Mouse (Mus musculus): ENCODE results near the gene Ttc7b. TPM values are rescaled to one million over a fixed set of nuclear protein-coding genes. Genes with fewer than 3 reads are reported as not detected.
A peak's percentile ranks its signal among the peaks of the same experiment; 100 is the strongest.

Gene Ttc7b
- 41.6 and 44.5 TPM in 2 replicates for polyA plus RNA-seq (2012; rRNA removed)

- TF ChIP-seq CTCF (IDR thresholded peaks at IDR 0.05; ENCODE audit: borderline replicate concordance, extremely low read depth, insufficient read depth, insufficient read length) (peak; percentile 50; the same call in 1 of the 2 replicates), POLR2A (IDR thresholded peaks at IDR 0.05; ENCODE audit: borderline replicate concordance, extremely low read depth, insufficient read depth, insufficient read length, poor library complexity, severe bottlenecking) (no peak)
- peak; percentile 48 for DNase-seq (ENCODE audit: low read depth)
These were observed at the start of gene Ttc7b for GRCm38 (mm10) chr12:100520794-100521186. Gene Ttc7b, minus strand, starts transcription at chr12:100520826.

DNA sequence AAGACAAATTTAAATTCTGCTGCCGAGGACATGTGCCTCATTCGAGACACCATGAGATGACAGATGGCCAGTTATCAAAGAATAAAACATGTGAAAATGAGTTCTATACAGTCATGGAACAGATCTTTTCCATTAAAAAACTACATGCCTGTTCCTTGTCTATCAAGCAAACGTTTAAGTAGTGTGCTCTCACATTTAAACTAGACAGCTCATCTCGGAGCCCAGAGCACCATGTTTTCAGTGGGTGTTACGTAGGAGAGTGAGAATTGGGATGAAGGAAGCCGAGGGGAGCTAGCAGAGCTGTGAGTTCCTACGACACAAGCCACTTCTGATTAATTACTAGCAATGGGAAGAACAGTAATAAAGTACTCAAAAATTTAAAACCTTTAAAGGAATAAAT is 48.2 kb upstream of the Ttc7b start:
- TF ChIP-seq CTCF (IDR thresholded peaks at IDR 0.05; ENCODE audit: borderline replicate concordance, extremely low read depth, insufficient read depth, insufficient read length) = no peak
- no peak for TF ChIP-seq POLR2A (IDR thresholded peaks at IDR 0.05; ENCODE audit: borderline replicate concordance, extremely low read depth, insufficient read depth, insufficient read length, poor library complexity, severe bottlenecking)
- peak; percentile 7 for DNase-seq (ENCODE audit: low read depth)

DNA sequence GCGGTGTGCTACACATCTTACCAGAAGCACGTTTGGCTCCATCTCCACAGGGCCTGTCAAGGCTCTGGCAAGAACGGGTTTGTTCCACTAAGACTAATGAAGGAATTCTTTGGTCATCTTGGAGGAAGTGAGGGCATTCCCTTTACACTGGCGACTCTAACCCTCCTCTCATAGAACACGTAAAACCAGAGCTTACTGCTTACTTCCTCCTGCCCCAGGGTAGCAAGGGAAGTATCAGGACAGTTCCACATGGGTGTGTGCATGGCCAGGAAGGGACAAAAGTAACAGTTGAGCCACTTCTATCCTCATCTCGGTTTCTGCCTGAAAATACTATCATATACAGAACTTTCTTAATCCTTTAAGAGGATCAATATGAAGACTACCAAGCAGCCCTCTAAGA is 47.5 kb upstream of the Ttc7b start:
- no peak for DNase-seq (ENCODE audit: low read depth)
- TF ChIP-seq POLR2A (IDR thresholded peaks at IDR 0.05; ENCODE audit: borderline replicate concordance, extremely low read depth, insufficient read depth, insufficient read length, poor library complexity, severe bottlenecking) (no peak), CTCF (IDR thresholded peaks at IDR 0.05; ENCODE audit: borderline replicate concordance, extremely low read depth, insufficient read depth, insufficient read length) (no peak)

DNA sequence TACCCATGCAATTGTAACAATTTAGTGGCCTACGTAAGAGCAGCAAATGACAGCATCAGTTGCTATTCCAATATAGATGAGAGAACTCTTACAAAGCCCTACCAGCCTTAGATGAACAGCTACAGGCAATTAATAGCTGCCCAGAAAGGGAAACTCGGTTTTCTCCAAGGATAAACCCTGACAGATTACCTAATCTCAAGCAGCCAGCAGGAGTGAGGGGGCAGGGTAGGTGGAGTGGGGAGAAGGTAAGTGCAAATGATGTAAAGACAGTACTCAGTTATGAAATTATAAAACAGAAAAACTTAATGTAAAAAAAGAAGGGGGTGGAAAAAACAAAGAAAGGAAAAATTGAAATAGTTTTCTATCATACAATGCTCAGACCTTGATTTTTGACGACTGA is 47.0 kb upstream of the Ttc7b start:
- no peak for DNase-seq (ENCODE audit: low read depth)
- TF ChIP-seq CTCF (IDR thresholded peaks at IDR 0.05; ENCODE audit: borderline replicate concordance, extremely low read depth, insufficient read depth, insufficient read length) = no peak
- TF ChIP-seq POLR2A (IDR thresholded peaks at IDR 0.05; ENCODE audit: borderline replicate concordance, extremely low read depth, insufficient read depth, insufficient read length, poor library complexity, severe bottlenecking) = no peak

GRCm38 (mm10) chr12:100553675-100554074 is 33.0 kb upstream of the Ttc7b start:
- TF ChIP-seq CTCF (IDR thresholded peaks at IDR 0.05; ENCODE audit: borderline replicate concordance, extremely low read depth, insufficient read depth, insufficient read length) (no peak), POLR2A (IDR thresholded peaks at IDR 0.05; ENCODE audit: borderline replicate concordance, extremely low read depth, insufficient read depth, insufficient read length, poor library complexity, severe bottlenecking) (no peak)

DNA sequence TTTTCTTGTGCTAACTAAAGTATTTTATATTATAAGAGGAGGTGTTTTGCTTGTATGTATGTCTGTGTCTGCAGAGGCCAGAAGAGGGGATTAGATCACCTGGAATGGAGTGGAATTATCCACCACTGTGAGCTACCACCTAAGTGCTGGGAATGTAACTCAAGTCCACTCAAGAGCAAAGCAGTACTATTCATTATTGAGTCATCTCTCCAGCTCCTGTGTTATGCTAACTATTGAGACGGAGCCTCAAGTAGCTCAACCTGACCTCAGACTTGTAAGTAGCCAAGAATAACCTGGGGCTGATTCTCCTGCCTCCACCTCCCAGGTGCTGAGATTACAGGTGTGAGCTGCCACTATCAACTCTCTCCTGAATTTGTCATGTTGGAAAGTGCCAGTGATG is 31.3 kb upstream of the Ttc7b start:
- TF ChIP-seq CTCF (IDR thresholded peaks at IDR 0.05; ENCODE audit: borderline replicate concordance, extremely low read depth, insufficient read depth, insufficient read length) (no peak), POLR2A (IDR thresholded peaks at IDR 0.05; ENCODE audit: borderline replicate concordance, extremely low read depth, insufficient read depth, insufficient read length, poor library complexity, severe bottlenecking) (no peak)
- no peak for DNase-seq (ENCODE audit: low read depth)

More at GRCm38 (mm10) chr12:100553675-100554074, 33.0 kb upstream of the Ttc7b start:
- no peak for DNase-seq (ENCODE audit: low read depth)

GRCm38 (mm10) chr12:100544194-100544567 is 23.6 kb upstream of the Ttc7b start:
- no peak for DNase-seq (ENCODE audit: low read depth)
- TF ChIP-seq CTCF (IDR thresholded peaks at IDR 0.05; ENCODE audit: borderline replicate concordance, extremely low read depth, insufficient read depth, insufficient read length) (no peak), POLR2A (IDR thresholded peaks at IDR 0.05; ENCODE audit: borderline replicate concordance, extremely low read depth, insufficient read depth, insufficient read length, poor library complexity, severe bottlenecking) (no peak)

- TF ChIP-seq POLR2A (IDR thresholded peaks at IDR 0.05; ENCODE audit: borderline replicate concordance, extremely low read depth, insufficient read depth, insufficient read length, poor library complexity, severe bottlenecking) (no peak), CTCF (IDR thresholded peaks at IDR 0.05; ENCODE audit: borderline replicate concordance, extremely low read depth, insufficient read depth, insufficient read length) (no peak)
- no peak for DNase-seq (ENCODE audit: low read depth)
These were observed 23.0 kb upstream of the Ttc7b start for GRCm38 (mm10) chr12:100543437-100544193.

GRCm38 (mm10) chr12:100542494-100542893 is 21.9 kb upstream of the Ttc7b start:
- TF ChIP-seq POLR2A (IDR thresholded peaks at IDR 0.05; ENCODE audit: borderline replicate concordance, extremely low read depth, insufficient read depth, insufficient read length, poor library complexity, severe bottlenecking) (no peak), CTCF (IDR thresholded peaks at IDR 0.05; ENCODE audit: borderline replicate concordance, extremely low read depth, insufficient read depth, insufficient read length) (no peak)
- DNase-seq (ENCODE audit: low read depth) = no peak

DNA sequence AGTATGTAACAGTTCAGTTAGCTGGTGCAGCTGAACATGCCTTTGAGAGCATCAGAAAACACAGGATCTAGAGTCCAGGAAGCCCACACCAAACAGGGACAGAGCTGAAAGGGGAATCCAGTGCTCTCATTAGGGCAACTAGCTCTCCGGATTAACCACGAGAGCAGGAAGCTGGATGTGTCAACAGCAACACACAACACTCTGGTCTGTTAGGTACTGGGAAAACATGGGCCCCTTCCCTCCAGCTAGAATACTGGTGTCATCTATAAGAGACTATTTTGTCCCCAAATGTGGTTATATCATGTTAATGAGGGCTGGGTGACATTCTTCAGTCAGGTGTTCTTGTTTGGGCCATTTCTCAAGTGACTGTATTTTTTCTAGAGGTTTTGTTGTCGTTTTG is 21.4 kb upstream of the Ttc7b start:
- no peak for DNase-seq (ENCODE audit: low read depth)
- TF ChIP-seq POLR2A (IDR thresholded peaks at IDR 0.05; ENCODE audit: borderline replicate concordance, extremely low read depth, insufficient read depth, insufficient read length, poor library complexity, severe bottlenecking) = no peak
- TF ChIP-seq CTCF (IDR thresholded peaks at IDR 0.05; ENCODE audit: borderline replicate concordance, extremely low read depth, insufficient read depth, insufficient read length) = no peak

DNA sequence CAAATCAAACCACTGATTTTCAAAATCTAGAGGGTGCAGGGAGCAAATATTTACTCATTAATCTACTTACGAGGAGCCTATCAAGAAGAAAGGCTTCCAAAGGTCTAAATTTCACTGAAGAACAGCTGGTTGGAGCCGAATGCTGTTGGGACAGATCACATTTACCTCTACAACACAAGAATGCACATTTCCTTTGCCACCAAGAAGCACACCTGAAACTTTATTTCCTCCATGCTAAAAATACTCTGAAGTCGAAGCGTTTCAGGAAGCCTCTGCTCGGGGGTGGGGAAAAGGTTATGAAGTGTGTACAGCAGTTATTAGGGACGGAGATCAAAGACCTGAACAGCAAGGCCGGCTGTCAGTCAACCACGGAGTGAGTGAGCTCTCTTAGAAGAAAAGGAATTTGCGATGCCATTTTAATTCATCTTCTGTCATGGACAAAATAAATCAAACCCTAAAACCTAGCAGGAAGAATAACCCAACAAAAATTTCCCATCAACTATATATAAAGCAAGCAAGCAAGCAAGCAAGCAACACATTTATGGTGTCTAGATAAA is 18.6 kb upstream of the Ttc7b start:
- no peak for DNase-seq (ENCODE audit: low read depth)
- TF ChIP-seq CTCF (IDR thresholded peaks at IDR 0.05; ENCODE audit: borderline replicate concordance, extremely low read depth, insufficient read depth, insufficient read length) = no peak
- TF ChIP-seq POLR2A (IDR thresholded peaks at IDR 0.05; ENCODE audit: borderline replicate concordance, extremely low read depth, insufficient read depth, insufficient read length, poor library complexity, severe bottlenecking) = no peak

Data from brain, embryonic 14.5 days (tissue).